Mouse (Mus musculus): ENCODE results near the gene Naxd. TPM values are rescaled to one million over a fixed set of nuclear protein-coding genes. Genes with fewer than 3 reads are reported as not detected.
"Not testable (repeated sequence)": the region's sequence is repeated elsewhere in the genome, so short reads cannot be mapped to it uniquely, and the experiment has no call there.

Gene Naxd
- total RNA-seq, 2 experiments from 2014 or later, result 12.9 to 42.8 TPM

GRCm38 (mm10) chr8:11469095-11469494, 28.2 kb upstream of the Naxd start:
- ATAC-seq (replicated peaks; ENCODE audit: low FRiP score, poor library complexity, severe bottlenecking), result no peak

GRCm38 (mm10) chr8:11470694-11471093, 26.6 kb upstream of the Naxd start:
- ATAC-seq (replicated peaks; ENCODE audit: low FRiP score, poor library complexity, severe bottlenecking), result no peak

- no peak for ATAC-seq (replicated peaks; ENCODE audit: low FRiP score, poor library complexity, severe bottlenecking)
Observed at GRCm38 (mm10) chr8:11471309-11471708, 26.0 kb upstream of the Naxd start.

GRCm38 (mm10) chr8:11473072-11473471, 24.2 kb upstream of the Naxd start:
- no peak for ATAC-seq (replicated peaks; ENCODE audit: low FRiP score, poor library complexity, severe bottlenecking)

- ATAC-seq (replicated peaks; ENCODE audit: low FRiP score, poor library complexity, severe bottlenecking), result no peak
Observed at GRCm38 (mm10) chr8:11475397-11475796, 21.9 kb upstream of the Naxd start.

GRCm38 (mm10) chr8:11475876-11476275, 21.4 kb upstream of the Naxd start:
- no peak for ATAC-seq (replicated peaks; ENCODE audit: low FRiP score, poor library complexity, severe bottlenecking)

- ATAC-seq (replicated peaks; ENCODE audit: low FRiP score, poor library complexity, severe bottlenecking), result no peak
Observed at GRCm38 (mm10) chr8:11476338-11477177, 20.7 kb upstream of the Naxd start.

- ATAC-seq (replicated peaks; ENCODE audit: low FRiP score, poor library complexity, severe bottlenecking), result no peak
Observed at GRCm38 (mm10) chr8:11477178-11477553, 20.1 kb upstream of the Naxd start.

GRCm38 (mm10) chr8:11477811-11478761, 19.2 kb upstream of the Naxd start, which contains the start of gene Rab20:
TSS of gene Rab20 (minus strand) at chr8:11478710.
- ATAC-seq (replicated peaks; ENCODE audit: low FRiP score, poor library complexity, severe bottlenecking), result no peak

- ATAC-seq (replicated peaks; ENCODE audit: low FRiP score, poor library complexity, severe bottlenecking), result no peak
Observed at GRCm38 (mm10) chr8:11478807-11479527, 18.3 kb upstream of the Naxd start.

- no peak for ATAC-seq (replicated peaks; ENCODE audit: low FRiP score, poor library complexity, severe bottlenecking)
Observed at GRCm38 (mm10) chr8:11479591-11479990, 17.7 kb upstream of the Naxd start.

GRCm38 (mm10) chr8:11481876-11482275, 15.4 kb upstream of the Naxd start:
- no peak for ATAC-seq (replicated peaks; ENCODE audit: low FRiP score, poor library complexity, severe bottlenecking)

GRCm38 (mm10) chr8:11482537-11482936, 14.8 kb upstream of the Naxd start:
- no peak for ATAC-seq (replicated peaks; ENCODE audit: low FRiP score, poor library complexity, severe bottlenecking)

GRCm38 (mm10) chr8:11486142-11486541, 11.2 kb upstream of the Naxd start:
- peak; percentile 45; the same call in 1 of the 2 replicates for ATAC-seq (replicated peaks; ENCODE audit: low FRiP score, poor library complexity, severe bottlenecking)

- ATAC-seq (replicated peaks; ENCODE audit: low FRiP score, poor library complexity, severe bottlenecking), result no peak
Observed at GRCm38 (mm10) chr8:11487229-11487628, 10.1 kb upstream of the Naxd start.

- ATAC-seq (replicated peaks; ENCODE audit: low FRiP score, poor library complexity, severe bottlenecking), result not testable (repeated sequence)
Observed at GRCm38 (mm10) chr8:11492340-11492739, 5.0 kb upstream of the Naxd start.

GRCm38 (mm10) chr8:11498281-11498680, 975 bp downstream of the Naxd start:
- no peak for ATAC-seq (replicated peaks; ENCODE audit: low FRiP score, poor library complexity, severe bottlenecking)

- no peak for ATAC-seq (replicated peaks; ENCODE audit: low FRiP score, poor library complexity, severe bottlenecking)
Observed at GRCm38 (mm10) chr8:11498786-11499485, 1.6 kb downstream of the Naxd start.

- ATAC-seq (replicated peaks; ENCODE audit: low FRiP score, poor library complexity, severe bottlenecking), result no peak
Observed at GRCm38 (mm10) chr8:11503476-11504232, 6.3 kb downstream of the Naxd start.
